Mouse (Mus musculus) ES-E14 (cell line): Measurements from ENCODE around the gene Mttp. TPM values are rescaled to one million over a fixed set of nuclear protein-coding genes. Genes with fewer than 3 reads are reported as not detected.

Experiments used
- DNase-seq: peaks from one replicate; pipeline ENCODE4 v3.0.0-alpha.2; 2013; ENCODE audit warnings: low read depth, low spot score
- H3K27ac ChIP-seq: 2 replicates; pipeline ENCODE4 v1.5.1; 2012; ENCODE audit warnings: low read depth, mild to moderate bottlenecking, low read length, moderate library complexity, mixed read lengths; ENCODE audit not compliant: poor library complexity, insufficient read depth, severe bottlenecking
- H3K36me3 ChIP-seq: 2 replicates; pipeline ENCODE4 v1.6.1; 2012; ENCODE audit warnings: mild to moderate bottlenecking, low read length, moderate library complexity, mixed read lengths; ENCODE audit not compliant: control insufficient read depth, poor library complexity, insufficient read depth, severe bottlenecking
- H3K4me1 ChIP-seq, 2 experiments: fragments of 150-350 bp in 1 of 2; sonication (generic) in 1 of 2; 2 replicates each; pipeline ENCODE4 v1.6.1; 2012; ENCODE audit warnings: low read length in 2 of 2, mild to moderate bottlenecking in 1 of 2, mixed read lengths in 1 of 2; ENCODE audit not compliant: control insufficient read depth in 2 of 2, insufficient read depth in 2 of 2, poor library complexity in 1 of 2
- H3K4me3 ChIP-seq, 2 experiments: fragments of 150-350 bp in 1 of 2; sonication (generic) in 1 of 2; 2 replicates each; pipeline ENCODE4 v1.5.1; 2012; ENCODE audit warnings: low read length in 2 of 2, low read depth in 1 of 2, mild to moderate bottlenecking in 1 of 2, mixed read lengths in 1 of 2; ENCODE audit not compliant: insufficient read depth in 1 of 2, poor library complexity in 1 of 2, severe bottlenecking in 1 of 2
- H3K9ac ChIP-seq: 2 replicates; pipeline ENCODE4 v1.6.1; 2012; ENCODE audit warnings: low read depth, mild to moderate bottlenecking, low read length, mixed read lengths; ENCODE audit not compliant: poor library complexity, insufficient read depth, severe bottlenecking
- H3K9me3 ChIP-seq: fragments of 150-350 bp; sonication (generic); 2 replicates; pipeline ENCODE4 v1.6.1; 2012; ENCODE audit warnings: low read depth, mild to moderate bottlenecking, low read length; ENCODE audit not compliant: control insufficient read depth, insufficient read depth
- CHD2 ChIP-seq: IDR thresholded peaks from 2 replicates; pipeline ENCODE4 v1.6.1; 2014; ENCODE audit warnings: mild to moderate bottlenecking, low read depth, low read length, inconsistent platforms
- HCFC1 ChIP-seq: IDR thresholded peaks from 2 replicates; pipeline ENCODE4 v1.6.1; 2012; ENCODE audit warnings: low read length, inconsistent platforms, borderline replicate concordance; ENCODE audit not compliant: insufficient read depth
- MAFK ChIP-seq: IDR thresholded peaks from 2 replicates; pipeline ENCODE4 v1.6.1; 2014; ENCODE audit warnings: mild to moderate bottlenecking, low read depth, low read length, inconsistent platforms; ENCODE audit not compliant: insufficient read depth
- ZC3H11A ChIP-seq: IDR thresholded peaks from 2 replicates; pipeline ENCODE4 v1.6.1; 2012; ENCODE audit warnings: low read depth, mild to moderate bottlenecking, inconsistent platforms, low read length, borderline replicate concordance
- ZNF384 ChIP-seq: IDR thresholded peaks from 2 replicates; pipeline ENCODE4 v1.6.1; 2012; ENCODE audit warnings: low read depth, low read length, inconsistent platforms
- in situ Hi-C, 2 experiments: fragments of 600-800 bp; cut with MboI; formaldehyde crosslinking; loops; one replicate each; pipeline ENCODE4 v1.15.1; 2025; ENCODE audit warnings: low sequenced_read_pairs in 2 of 2, inconsistent platforms in 1 of 2; ENCODE audit not compliant: unreplicated experiment in 2 of 2
- total RNA-seq: library from RNA; depleted of rRNA; stranded (reverse); fragments of 300-350 nt; gene quantifications from 2 replicates; pipeline ENCODE4 v1.2.3, GENCODE M21; 2012; rRNA removed

Mttp gene
- total RNA-seq: 10.3 and 10.8 TPM in 2 replicates

DNA sequence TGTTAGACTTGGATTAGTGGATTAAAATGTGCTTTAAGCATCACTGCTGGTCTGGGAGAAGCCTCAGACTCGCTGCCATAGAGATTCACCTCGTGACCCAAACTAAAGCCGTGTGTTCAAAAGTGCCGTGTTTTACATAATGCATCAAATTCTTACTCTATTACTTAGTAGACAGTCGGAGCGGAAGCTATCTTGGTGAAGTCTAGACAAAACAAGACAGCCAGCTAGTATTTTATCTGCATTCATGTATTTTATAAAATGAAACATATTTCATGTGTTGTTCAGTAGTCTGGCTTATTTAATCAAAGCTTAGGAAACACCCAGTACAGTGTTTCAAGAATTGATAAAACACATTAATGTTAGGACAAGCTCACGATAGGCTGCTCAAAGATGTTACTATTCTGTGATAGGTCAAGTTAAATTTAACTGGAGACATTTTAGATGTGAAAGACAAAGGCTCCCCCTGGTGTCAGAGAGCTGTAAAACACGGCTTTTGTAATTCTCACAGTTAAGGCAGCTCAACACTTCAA lies at the start of gene Mttp:
Gene Mttp, minus strand, starts transcription at position 327 of the 530 bp plus-strand sequence.
- Histone ChIP-seq H3K4me1 (peaks cover 0 to 2% of the 10 kb centered on the region in 2 experiments; a peak in 1 of 4 replicates), H3K9ac (peak within 1 kb of the TSS; percentile 99), H3K9me3 (no peaks in the 10 kb centered on the region), H3K4me3 (peak within 1 kb of the TSS; percentile 95 to 99), H3K36me3 (peaks cover 5% of the 10 kb centered on the region; the same call in 1 of the 2 replicates), H3K27ac (peak within 1 kb of the TSS; percentile 100)
- TF ChIP-seq ZNF384 (no peak), HCFC1 (0 out of 2 replicates have a peak, but pooled peaks have one; percentile 23), ZC3H11A (peak; percentile 64)
- in situ Hi-C loops: loop anchor here (10.0 to 25.0 kb wide), 2 partner anchors 357 to 370 kb away; no protein-coding TSS in a partner anchor
- peak; percentile 70 for DNase-seq

DNA sequence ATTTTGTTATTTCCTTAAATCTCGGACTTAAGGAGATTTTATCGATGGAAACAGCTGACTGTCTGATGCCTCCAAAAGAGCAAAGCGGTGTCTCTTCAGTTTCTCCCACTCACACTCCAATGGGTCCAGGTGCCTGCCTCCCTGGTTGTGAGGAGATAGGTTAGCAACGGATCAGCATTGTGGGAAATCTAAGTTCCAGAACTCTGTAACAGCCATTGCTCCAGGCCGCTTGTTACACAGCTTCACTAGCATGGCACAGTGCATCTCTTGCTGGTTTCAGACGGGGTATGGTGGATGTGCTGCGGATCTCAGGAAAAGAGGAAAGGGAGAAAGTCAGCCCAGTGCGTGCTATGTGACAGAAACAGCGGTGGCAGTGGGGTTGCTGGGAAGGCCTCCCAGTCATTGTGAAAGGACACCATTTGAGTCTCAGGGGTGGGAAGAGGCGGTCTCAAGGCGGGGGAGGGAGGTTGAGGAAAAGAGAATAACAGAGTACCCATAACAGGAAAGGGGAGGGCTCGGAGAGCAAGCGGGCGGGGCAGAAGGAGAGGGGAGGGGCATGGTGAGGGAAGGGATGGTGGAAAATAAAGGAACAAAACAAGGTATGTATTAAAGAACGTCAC lies 49.0 kb upstream of the Mttp start, which contains the start of gene 4930579F01Rik:
Gene 4930579F01Rik, minus strand, starts transcription at position 143 of the 620 bp plus-strand sequence.
- peak within 1 kb of the TSS in 1 of 2 experiments; percentile 30; a peak in 2 of 4 replicates for H3K4me3 ChIP-seq
- peaks cover 0 to 3% of the 10 kb centered on the region in 2 experiments; a peak in 1 of 4 replicates for H3K4me1 ChIP-seq
- no peak within 1 kb of the TSS for H3K9ac ChIP-seq
- H3K36me3 ChIP-seq: no peaks in the 10 kb centered on the region
- TF ChIP-seq CHD2 (no peak), ZC3H11A (no peak), HCFC1 (no peak), MAFK (no peak), ZNF384 (no peak)
- H3K9me3 ChIP-seq: no peaks in the 10 kb centered on the region
- H3K27ac ChIP-seq: no peak within 1 kb of the TSS
- no peak for DNase-seq
- in situ Hi-C loops: loop anchor here in 1 of 2 experiments (10.0 kb wide), 1 partner anchor 241 kb away; no protein-coding TSS in a partner anchor

GRCm38 (mm10) chr3:138192260-138192659 lies 47.5 kb upstream of the Mttp start:
- Histone ChIP-seq H3K4me1 (peaks cover 0 to 3% of the 10 kb centered on the region in 2 experiments; a peak in 1 of 4 replicates), H3K4me3 (no peak overlapping the region), H3K36me3 (no peaks in the 10 kb centered on the region), H3K9ac (no peak overlapping the region), H3K9me3 (no peaks in the 10 kb centered on the region), H3K27ac (no peak overlapping the region)
- in situ Hi-C loops: loop anchor here in 1 of 2 experiments (10.0 kb wide), 1 partner anchor 243 kb away; no protein-coding TSS in a partner anchor
- DNase-seq: no peak
- TF ChIP-seq ZC3H11A (no peak), ZNF384 (no peak), HCFC1 (no peak), MAFK (peak; percentile 54; the same call in 1 of the 2 replicates)

DNA sequence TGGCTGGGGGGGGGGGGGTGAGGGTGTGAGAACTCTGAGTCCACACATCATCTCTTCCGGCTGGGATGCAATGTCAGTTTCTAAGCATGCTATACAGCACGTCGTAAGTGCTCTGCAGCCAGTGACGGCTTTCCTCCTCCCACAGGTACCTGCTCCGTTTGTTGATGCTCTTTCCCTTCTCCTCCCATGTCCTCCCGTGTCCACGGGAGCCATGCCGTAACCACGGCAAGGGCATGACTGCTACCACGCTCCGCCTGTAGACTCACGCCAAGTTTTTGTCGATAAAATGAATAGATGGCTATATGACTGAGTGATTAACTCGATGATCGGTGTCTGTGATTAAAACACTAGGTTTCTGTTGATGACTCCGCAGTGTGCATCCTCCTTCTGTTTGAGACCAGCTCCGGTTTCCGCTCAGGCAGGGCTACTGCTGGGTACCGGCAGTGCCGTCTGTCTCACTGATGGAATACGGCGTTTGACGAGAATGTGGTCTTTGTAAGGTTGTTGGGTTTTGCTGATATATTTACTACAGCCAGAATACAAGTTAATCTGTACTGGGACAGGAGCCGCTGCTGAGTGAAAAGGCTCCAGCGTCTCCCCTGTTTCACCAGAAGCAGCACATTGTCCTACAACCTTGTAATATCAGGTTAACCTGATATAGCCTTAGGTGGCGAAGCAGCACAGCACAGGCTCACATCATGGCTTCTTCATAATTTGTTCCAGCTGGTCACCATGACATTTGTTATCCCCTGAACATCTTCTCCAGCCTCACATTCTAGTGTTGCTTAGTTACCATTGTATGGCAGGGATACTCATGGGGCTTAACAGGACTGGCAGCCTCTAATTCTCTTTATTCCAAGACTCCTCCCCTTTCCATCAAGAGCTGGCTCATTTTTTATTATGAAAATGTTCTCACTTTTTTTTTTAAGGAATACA lies 41.5 kb upstream of the Mttp start:
- H3K4me3 ChIP-seq: no peak overlapping the region
- no peak overlapping the region for H3K27ac ChIP-seq
- H3K9ac ChIP-seq: no peak overlapping the region
- TF ChIP-seq ZNF384 (no peak), ZC3H11A (no peak), HCFC1 (no peak), CHD2 (no peak), MAFK (no peak)
- H3K4me1 ChIP-seq: no peaks in the 10 kb centered on the region
- DNase-seq: no peak
- H3K9me3 ChIP-seq: no peaks in the 10 kb centered on the region
- in situ Hi-C loops: no loop called here
- H3K36me3 ChIP-seq: no peaks in the 10 kb centered on the region
